Mouse (Mus musculus) thymus, postnatal 14 days (tissue): ENCODE measurements at regions not wholly inside any gene's neighbourhood (a gene's known extent, or its start where the extent isn't known, plus 50 kb on each side); places are given as distances from the start of the nearest gene placed in this dataset.

ENCODE experiments used
- DNase-seq: peaks from one replicate; pipeline ENCODE4 v3.0.0; 2021

DNA sequence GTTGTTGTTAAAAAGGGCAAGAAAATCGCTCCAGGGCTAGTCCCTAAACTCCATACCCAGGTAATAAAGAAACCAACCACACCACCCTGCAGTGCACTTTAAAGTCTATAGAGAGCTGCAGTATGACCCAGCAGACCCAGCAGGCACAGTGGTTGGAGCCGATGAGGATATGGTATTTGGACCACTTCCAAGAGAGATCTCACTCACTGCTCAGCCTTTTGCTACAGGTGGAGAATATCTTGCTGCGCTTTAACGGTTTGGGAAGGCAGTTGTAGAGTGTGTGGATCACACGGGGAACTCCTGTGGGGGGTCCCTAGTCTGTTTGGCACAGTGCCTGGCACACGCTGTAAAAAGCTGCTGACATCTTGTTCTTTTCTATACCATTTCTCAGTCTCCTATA, 145.9 kb downstream of the Foxo1 start:
- no peak for DNase-seq

DNA sequence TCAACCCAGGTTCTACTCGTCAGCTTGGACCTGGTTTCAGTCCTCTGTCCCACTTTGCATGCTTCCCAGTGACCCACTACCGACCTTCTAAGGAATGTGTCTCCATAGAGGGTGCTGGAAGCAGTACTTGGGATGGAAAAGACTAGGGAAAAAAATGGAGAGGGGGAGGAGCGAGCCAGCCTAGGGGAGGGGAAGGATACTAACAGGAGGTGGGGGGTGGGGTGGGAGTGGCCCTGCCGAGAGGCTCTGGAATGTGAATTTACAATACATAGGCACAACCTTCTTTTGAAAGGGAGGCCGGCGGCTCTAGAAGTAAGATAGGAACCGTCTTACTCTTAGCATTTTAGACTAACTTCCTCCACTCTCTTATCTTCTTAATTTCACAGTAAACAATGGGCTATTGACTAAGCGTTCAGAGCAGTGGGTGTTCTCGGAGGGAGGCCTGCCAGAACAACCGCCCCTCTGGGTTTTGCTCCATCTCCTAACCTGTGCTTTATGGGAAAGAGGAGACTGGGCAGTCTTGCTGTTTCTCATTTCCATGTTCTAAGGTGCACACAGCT, 145.1 kb downstream of the Foxo1 start:
- no peak for DNase-seq

DNA sequence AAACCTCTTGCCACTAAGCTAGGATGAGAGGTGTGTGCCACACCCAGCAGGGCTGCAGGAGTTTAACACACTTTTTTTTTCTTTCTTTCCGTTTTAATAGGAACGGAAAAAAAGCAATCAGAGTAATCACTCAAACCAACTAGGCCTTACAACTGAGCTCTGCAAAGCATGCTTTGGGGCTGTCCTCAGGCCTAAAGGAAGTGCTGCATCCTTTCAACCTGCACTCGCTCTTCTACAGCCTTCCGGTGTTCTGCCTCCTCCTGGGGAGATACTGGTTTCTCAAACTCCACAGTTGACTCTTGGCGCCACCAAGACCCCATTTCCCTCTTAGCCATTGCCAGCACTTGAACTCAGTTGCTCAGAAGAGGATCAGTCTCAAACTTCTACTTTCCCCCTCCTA, 143.2 kb downstream of the Foxo1 start:
- DNase-seq, result peak; percentile 60

DNA sequence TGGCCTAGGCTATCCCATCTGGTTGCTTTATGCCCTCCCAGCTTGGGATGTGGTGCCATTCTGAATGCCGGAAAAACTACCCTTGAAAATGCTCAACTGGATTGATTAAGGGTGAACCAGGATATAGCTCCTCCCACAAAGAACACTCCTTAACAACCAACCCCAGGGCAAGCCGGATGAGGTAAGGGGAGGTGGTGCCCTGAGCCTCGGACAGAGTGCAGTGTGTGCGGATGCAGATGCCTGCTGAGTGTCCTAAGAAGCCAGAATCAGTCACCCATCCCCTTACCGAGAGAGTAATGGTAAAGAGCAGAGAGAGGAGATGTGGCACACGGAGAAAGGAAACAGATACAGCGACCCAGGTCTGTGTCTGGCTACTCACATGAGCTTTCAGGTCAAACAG, 141.3 kb downstream of the Foxo1 start:
- DNase-seq, result no peak

DNA sequence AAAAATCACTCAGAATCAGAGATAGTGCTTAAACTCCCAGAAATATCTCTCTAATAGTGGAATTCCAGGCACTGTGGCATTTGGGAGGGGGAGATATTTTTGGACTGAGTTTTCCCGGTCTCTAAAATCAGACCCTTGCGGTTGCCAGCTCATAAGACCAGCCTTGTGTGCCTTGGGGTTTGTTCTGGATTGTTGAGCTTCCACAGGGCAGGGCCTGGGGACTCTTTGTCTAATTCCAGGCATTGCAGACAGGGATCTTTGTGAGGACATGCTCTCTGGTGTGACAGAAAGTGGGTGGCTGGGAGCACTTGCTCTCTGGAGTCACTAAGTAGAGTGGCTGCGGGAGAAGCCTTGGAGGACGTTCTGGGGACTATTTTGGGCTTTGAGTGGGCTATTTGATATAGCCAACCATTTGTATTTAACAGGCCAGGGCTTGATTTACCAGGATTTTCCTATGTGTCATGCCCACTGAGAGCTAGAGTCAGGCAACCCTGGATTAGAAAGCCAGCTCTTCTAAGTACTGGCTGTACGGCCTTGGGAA, 138.7 kb downstream of the Foxo1 start:
- DNase-seq, result no peak

DNA sequence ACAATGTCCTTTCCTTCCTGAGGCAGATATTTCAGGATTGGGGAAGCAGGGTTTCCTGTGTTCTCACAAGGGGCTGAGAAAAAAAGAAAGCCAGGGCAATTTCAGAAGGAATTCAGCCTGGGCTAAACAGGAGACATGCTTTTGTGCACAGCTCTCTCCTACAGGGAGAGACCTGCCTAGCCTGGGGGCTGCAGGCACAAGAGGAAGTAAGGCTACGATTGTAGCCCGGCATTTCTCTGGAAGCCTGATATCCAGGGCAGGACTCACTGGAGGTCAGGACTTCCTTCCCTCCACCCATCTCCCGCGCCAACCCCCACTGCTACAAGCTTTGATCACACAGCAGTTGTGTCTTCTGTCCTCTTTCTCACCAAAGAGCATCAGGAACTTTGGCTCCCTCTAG, 136.5 kb downstream of the Foxo1 start:
- DNase-seq, result no peak

DNA sequence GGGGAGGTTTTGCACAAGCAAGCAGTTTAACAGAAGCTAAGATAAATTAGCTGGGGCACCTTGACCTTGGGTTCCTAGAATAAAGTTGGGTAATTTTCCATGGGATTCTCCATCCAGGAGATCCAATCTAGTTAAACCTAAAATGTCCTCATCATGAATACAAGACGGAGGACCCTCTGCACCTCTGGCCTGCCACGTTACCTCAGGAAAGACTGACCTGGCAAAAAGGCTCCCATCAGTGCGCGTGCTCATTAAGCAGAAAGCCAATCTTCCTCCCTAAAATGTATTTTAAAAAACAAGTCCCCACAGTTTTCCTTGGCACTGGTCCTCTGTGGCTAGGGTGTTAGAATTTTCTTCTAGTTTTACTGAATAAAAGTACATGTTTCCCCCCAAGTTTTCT, 134.9 kb downstream of the Foxo1 start:
- no peak for DNase-seq
